Mouse (Mus musculus): ENCODE data around the gene Nrros.

DNA sequence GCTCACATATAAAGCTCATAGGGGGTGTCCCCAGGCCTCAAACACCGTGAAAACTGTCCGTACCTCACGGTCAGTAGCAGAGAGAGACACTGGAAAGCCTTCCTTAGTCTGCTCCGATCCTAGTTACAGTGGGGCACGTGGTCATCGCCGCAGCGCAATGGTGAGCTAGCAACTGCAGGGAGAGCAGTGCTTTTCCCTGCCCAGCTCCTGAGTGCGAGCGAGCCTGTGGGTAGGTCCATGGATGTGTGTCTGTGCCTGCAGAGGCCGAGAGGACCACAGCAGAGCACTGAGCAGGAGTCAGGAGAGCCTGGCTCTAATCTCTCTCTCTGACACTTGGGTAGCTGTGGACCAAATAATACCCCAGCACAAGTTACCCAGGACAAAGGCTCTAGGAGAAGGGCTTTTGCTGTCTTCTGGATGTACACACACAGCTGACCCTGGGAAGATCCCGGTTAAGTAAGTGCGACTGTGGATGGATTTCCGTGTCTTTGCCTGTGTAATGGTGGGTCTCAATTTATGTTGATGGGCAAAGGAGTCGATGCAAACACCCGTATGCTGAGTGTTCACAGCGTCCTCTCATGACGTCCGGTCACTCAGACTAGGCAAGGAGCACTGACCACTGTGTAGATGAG lies 882 bp downstream of the Nrros start:
- TF ChIP-seq CTCF (conservative IDR thresholded peaks at IDR 0.05; ENCODE audit: low read length) (no peak), POU5F1 (IDR thresholded peaks at IDR 0.05; ENCODE audit: borderline replicate concordance, low read length) (no peak), NANOG (IDR thresholded peaks at IDR 0.05; ENCODE audit: borderline replicate concordance, low read length) (no peak)
